ENCODE assay signal across 13 mouse cellular contexts in the genomic region with DNA sequence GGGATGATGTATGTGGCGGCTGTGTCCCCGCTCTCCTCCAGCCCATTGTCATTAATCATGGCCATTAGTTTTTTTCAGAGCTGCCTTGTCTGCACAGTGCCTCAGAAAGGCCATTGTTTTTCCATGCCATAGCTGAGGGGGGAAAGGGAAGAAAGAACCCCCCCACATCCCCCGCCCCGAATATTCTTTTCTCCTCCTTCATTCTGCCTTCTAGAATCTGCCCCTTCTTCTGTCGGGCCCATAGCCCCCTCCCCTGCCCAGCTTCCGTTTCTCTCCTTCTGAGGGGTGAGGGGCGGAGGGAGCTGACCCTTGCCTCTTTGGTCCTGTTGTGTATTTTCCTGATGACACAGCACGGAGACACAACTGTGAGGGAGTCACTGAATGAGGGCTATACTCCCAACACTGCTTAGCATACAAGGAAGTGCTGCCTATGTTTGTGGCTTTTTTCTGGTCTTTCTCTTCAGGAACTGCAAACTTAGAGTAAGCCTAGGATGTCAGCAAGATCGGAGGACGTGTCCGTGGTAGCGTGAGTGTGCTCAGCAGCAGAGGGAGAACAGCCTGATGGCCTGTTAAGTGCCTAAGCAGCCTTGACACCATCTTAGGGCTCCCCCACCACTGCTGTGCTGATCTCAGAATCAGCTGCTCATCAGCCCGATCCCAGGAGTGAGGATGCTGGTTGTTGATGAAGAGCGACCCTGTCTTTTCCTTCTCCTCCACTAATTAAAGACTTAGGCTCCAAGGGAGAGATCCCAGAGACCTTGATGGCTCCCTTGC.
DNase-seq lines count a peak whose midpoint lies in the region; ATAC-seq and TF ChIP-seq lines count a peak whose summit lies in the region.
"Had no signal": no experiment of that assay in that cellular context is flagged by ENCODE, and none has a peak within 500 bp of the region (broad histone marks: within the 10 kb centered on the region; RNA-seq: fewer than 3 reads in every experiment).

No protein-coding gene starts in this region.

- no peak for ATAC-seq in liver, embryonic 12.5 days
- ATAC-seq in liver, postnatal 0 days = no peak
- ATAC-seq in hindbrain, embryonic 11.5 days (ENCODE audit: low FRiP score) = peak; percentile 91
- peak; percentile 89 for ATAC-seq in neural tube, embryonic 11.5 days (ENCODE audit: insufficient read depth, low FRiP score, low TSS enrichment)
- ATAC-seq: activated CD4-positive, CD25-positive, alpha-beta regulatory T cell, adult 4 months had no signal

- H3K9me3 ChIP-seq in liver, embryonic 12.5 days (replicated peaks) = no peaks in the 10 kb centered on the region
- H3K9me3 ChIP-seq in liver, postnatal 0 days (ENCODE audit: low read length) = no peaks in the 10 kb centered on the region
- no peaks in the 10 kb centered on the region for H3K9me3 ChIP-seq in hindbrain, embryonic 11.5 days (ENCODE audit: control insufficient read depth, low read length)
- no peaks in the 10 kb centered on the region for H3K9me3 ChIP-seq in neural tube, embryonic 11.5 days (ENCODE audit: control insufficient read depth, low read length)
- H3K9me3 ChIP-seq: G1E had no signal

- TF ChIP-seq EP300 in liver, postnatal 0 days (IDR thresholded peaks at IDR 0.05; ENCODE audit: low read depth) = no peak

- WGBS in liver, embryonic 12.5 days (ENCODE audit: insufficient replicate concordance) = 34% methylated on average over 14 of the region's 14 CpGs
- WGBS in liver, postnatal 0 days (ENCODE audit: insufficient replicate concordance) = 39% methylated on average over 14 of the region's 14 CpGs
- 29% methylated on average over 14 of the region's 14 CpGs for WGBS in hindbrain, embryonic 11.5 days
- WGBS in neural tube, embryonic 11.5 days = 9% methylated on average over 14 of the region's 14 CpGs

- DNase-seq in heart, adult 11 months = peak; percentile 54
- no peak for DNase-seq in heart, postnatal 36 days
- DNase-seq in liver, postnatal 0 days = no peak
- peak; percentile 64 for DNase-seq in hindbrain, embryonic 11.5 days (ENCODE audit: low spot score)
- peak; percentile 76 for DNase-seq in neural tube, embryonic 11.5 days (ENCODE audit: low spot score)
- DNase-seq in ovary, postnatal 14 days (ENCODE audit: low spot score) = no peak
- no peak for DNase-seq in natural killer cell, adult 2 months (ENCODE audit: low spot score in 2 of 2)
- DNase-seq: cerebellum, postnatal 10 days; left cerebral cortex, postnatal 4 days had no signal

- H3K4me1 ChIP-seq in liver, embryonic 12.5 days = peaks cover 4% of the 10 kb centered on the region; the same call in 1 of the 2 replicates
- no peaks in the 10 kb centered on the region for H3K4me1 ChIP-seq in liver, postnatal 0 days (ENCODE audit: insufficient read depth)
- peaks cover 7% of the 10 kb centered on the region for H3K4me1 ChIP-seq in hindbrain, embryonic 11.5 days (replicated peaks; ENCODE audit: control insufficient read depth, insufficient read depth, low read length)
- peaks cover 30% of the 10 kb centered on the region for H3K4me1 ChIP-seq in neural tube, embryonic 11.5 days (ENCODE audit: control insufficient read depth, insufficient read depth, low read length)

- H3K27me3 ChIP-seq in liver, embryonic 12.5 days (replicated peaks) = peaks cover 17% of the 10 kb centered on the region; the same call in 1 of the 2 replicates
- H3K27me3 ChIP-seq in liver, postnatal 0 days (ENCODE audit: insufficient read depth, low read length) = no peaks in the 10 kb centered on the region
- H3K27me3 ChIP-seq in hindbrain, embryonic 11.5 days (ENCODE audit: control insufficient read depth, insufficient read depth, low read length) = no peaks in the 10 kb centered on the region
- H3K27me3 ChIP-seq in neural tube, embryonic 11.5 days (ENCODE audit: control insufficient read depth, insufficient read depth, low read length) = no peaks in the 10 kb centered on the region; the same call in 1 of the 2 replicates

- no peak overlapping the region for H3K27ac ChIP-seq in liver, embryonic 12.5 days
- H3K27ac ChIP-seq in liver, postnatal 0 days (ENCODE audit: low read depth) = no peak overlapping the region
- H3K27ac ChIP-seq in hindbrain, embryonic 11.5 days (ENCODE audit: low read depth, low read length) = peak overlapping the region; percentile 87
- peak overlapping the region; percentile 89 for H3K27ac ChIP-seq in neural tube, embryonic 11.5 days (ENCODE audit: low read depth, low read length)
- H3K27ac ChIP-seq: layer of hippocampus, adult 2 months had no signal

- H3K9ac ChIP-seq in liver, embryonic 12.5 days = no peak overlapping the region
- no peak overlapping the region for H3K9ac ChIP-seq in liver, postnatal 0 days (replicated peaks)
- H3K9ac ChIP-seq in hindbrain, embryonic 11.5 days (ENCODE audit: low read depth, low read length) = no peak overlapping the region
- H3K9ac ChIP-seq in neural tube, embryonic 11.5 days (ENCODE audit: low read length) = peak overlapping the region; percentile 37

- TF ChIP-seq CTCF in liver, postnatal 0 days (IDR thresholded peaks at IDR 0.05; ENCODE audit: low read depth) = no peak

- no peak overlapping the region for H3K4me3 ChIP-seq in liver, embryonic 12.5 days
- no peak overlapping the region for H3K4me3 ChIP-seq in liver, postnatal 0 days (ENCODE audit: low read depth, low read length)
- H3K4me3 ChIP-seq in hindbrain, embryonic 11.5 days (ENCODE audit: low read depth, low read length) = no peak overlapping the region; the same call in 1 of the 2 replicates
- H3K4me3 ChIP-seq in neural tube, embryonic 11.5 days (ENCODE audit: low read depth, low read length) = no peak overlapping the region
- H3K4me3 ChIP-seq: layer of hippocampus, adult 2 months had no signal

- peak overlapping the region; percentile 23; the same call in 1 of the 2 replicates for H3K4me2 ChIP-seq in liver, embryonic 12.5 days
- H3K4me2 ChIP-seq in liver, postnatal 0 days (ENCODE audit: low read depth, low read length) = no peak overlapping the region
- H3K4me2 ChIP-seq in hindbrain, embryonic 11.5 days (replicated peaks; ENCODE audit: low read depth, low read length) = peak overlapping the region; percentile 17
- peak overlapping the region; percentile 35 for H3K4me2 ChIP-seq in neural tube, embryonic 11.5 days (ENCODE audit: low read depth)

- intact Hi-C loops in heart, postnatal 36 days (cut with DNase I) = no loop called here

- H3K36me3 ChIP-seq in liver, embryonic 12.5 days = no peaks in the 10 kb centered on the region
- no peaks in the 10 kb centered on the region for H3K36me3 ChIP-seq in liver, postnatal 0 days (replicated peaks; ENCODE audit: insufficient read depth, low read length)
- no peaks in the 10 kb centered on the region for H3K36me3 ChIP-seq in hindbrain, embryonic 11.5 days (ENCODE audit: control insufficient read depth, insufficient read depth, low read length)
- H3K36me3 ChIP-seq in neural tube, embryonic 11.5 days (ENCODE audit: control insufficient read depth, insufficient read depth, low read length) = no peaks in the 10 kb centered on the region
- H3K36me3 ChIP-seq: G1E had no signal

Comparison
In these comparisons a context has a peak if more than half of its experiments do, and no peak if none do; other contexts are left out.
1. DNase-seq: peak in heart, adult 11 months (single experiment), hindbrain, embryonic 11.5 days (single experiment) and neural tube, embryonic 11.5 days (single experiment); none in heart, postnatal 36 days (0 of 2), liver, postnatal 0 days (single experiment), ovary, postnatal 14 days (single experiment) and natural killer cell, adult 2 months (0 of 2).
2. ATAC-seq: peak in hindbrain, embryonic 11.5 days (single experiment) and neural tube, embryonic 11.5 days (single experiment); none in liver, embryonic 12.5 days (single experiment) and liver, postnatal 0 days (single experiment).
3. H3K27ac ChIP-seq: peak in hindbrain, embryonic 11.5 days (single experiment) and neural tube, embryonic 11.5 days (single experiment); none in liver, embryonic 12.5 days (single experiment) and liver, postnatal 0 days (single experiment).